Mouse (Mus musculus) erythroid progenitor cell, adult 5-6 weeks (primary cell): ENCODE results near the gene Egf. TPM values are rescaled to one million over a fixed set of nuclear protein-coding genes. Genes with fewer than 3 reads are reported as not detected.

Source experiments
- total RNA-seq, 2 experiments: library from RNA; stranded (forward) in 1 of 2; stranded (reverse) in 1 of 2; fragments of 150-400 nt in 1 of 2; fragments of 186-747, 209-891 nt in 1 of 2; gene quantifications; 2 replicates each; pipeline versions ENCODE4 v1.2.3 to v1.2.4; 2015 to 2017; ENCODE audit warnings: low replicate concordance in 2 of 2

Egf gene
- total RNA-seq, 2 experiments from 2014 or later, result 0.42 to 2.4 TPM

Other genes with a start within 250 kb of the Egf start
- gene Elovl6, start 223.0 kb downstream of the Egf start, total RNA-seq (2015; ENCODE audit: low replicate concordance), result 1.4 and 7.5 TPM in 2 replicates
- 0.23 and 0.51 TPM in 2 replicates for gene Elovl6, start 223.0 kb downstream of the Egf start, total RNA-seq (2017; ENCODE audit: low replicate concordance)
- not detected in 2 replicates for gene Lrit3, start 48.7 kb upstream of the Egf start, total RNA-seq (2015; ENCODE audit: low replicate concordance)
- not detected in 2 replicates for gene Lrit3, start 48.7 kb upstream of the Egf start, total RNA-seq (2017; ENCODE audit: low replicate concordance)
- gene Rrh, start 67.3 kb upstream of the Egf start, total RNA-seq (2015; ENCODE audit: low replicate concordance), result not detected in 2 replicates
- not detected in 2 replicates for gene Rrh, start 67.3 kb upstream of the Egf start, total RNA-seq (2017; ENCODE audit: low replicate concordance)
- 6.3 and 7.6 TPM in 2 replicates for gene Gar1, start 76.1 kb upstream of the Egf start, total RNA-seq (2015; ENCODE audit: low replicate concordance)
- gene Gar1, start 76.1 kb upstream of the Egf start, total RNA-seq (2017; ENCODE audit: low replicate concordance), result not detected in 2 replicates
- not detected in 2 replicates for gene Cfi, start 80.6 kb upstream of the Egf start, total RNA-seq (2015; ENCODE audit: low replicate concordance)
- not detected in 2 replicates for gene Cfi, start 80.6 kb upstream of the Egf start, total RNA-seq (2017; ENCODE audit: low replicate concordance)
- 23.1 and 44.4 TPM in 2 replicates for gene Pla2g12a, start 123.3 kb upstream of the Egf start, total RNA-seq (2015; ENCODE audit: low replicate concordance)
- gene Pla2g12a, start 123.3 kb upstream of the Egf start, total RNA-seq (2017; ENCODE audit: low replicate concordance), result 27.0 and 29.7 TPM in 2 replicates
- 10.5 and 14.4 TPM in 2 replicates for gene Casp6, start 146.1 kb upstream of the Egf start, total RNA-seq (2015; ENCODE audit: low replicate concordance)
- gene Casp6, start 146.1 kb upstream of the Egf start, total RNA-seq (2017; ENCODE audit: low replicate concordance), result 3.7 and 5.3 TPM in 2 replicates
- gene Mcub, start 214.9 kb upstream of the Egf start, total RNA-seq (2015; ENCODE audit: low replicate concordance), result 3.6 TPM in 1 of 2 replicates, not detected in the other
- 3.2 and 5.6 TPM in 2 replicates for gene Mcub, start 214.9 kb upstream of the Egf start, total RNA-seq (2017; ENCODE audit: low replicate concordance)